Mouse (Mus musculus): ENCODE data around the gene Pip4k2a. TPM values are rescaled to one million over a fixed set of nuclear protein-coding genes. Genes with fewer than 3 reads are reported as not detected.

Pip4k2a gene
- total and polyA plus RNA-seq, 3 experiments = 6.6 to 52.9 (median 20.8) TPM

DNA sequence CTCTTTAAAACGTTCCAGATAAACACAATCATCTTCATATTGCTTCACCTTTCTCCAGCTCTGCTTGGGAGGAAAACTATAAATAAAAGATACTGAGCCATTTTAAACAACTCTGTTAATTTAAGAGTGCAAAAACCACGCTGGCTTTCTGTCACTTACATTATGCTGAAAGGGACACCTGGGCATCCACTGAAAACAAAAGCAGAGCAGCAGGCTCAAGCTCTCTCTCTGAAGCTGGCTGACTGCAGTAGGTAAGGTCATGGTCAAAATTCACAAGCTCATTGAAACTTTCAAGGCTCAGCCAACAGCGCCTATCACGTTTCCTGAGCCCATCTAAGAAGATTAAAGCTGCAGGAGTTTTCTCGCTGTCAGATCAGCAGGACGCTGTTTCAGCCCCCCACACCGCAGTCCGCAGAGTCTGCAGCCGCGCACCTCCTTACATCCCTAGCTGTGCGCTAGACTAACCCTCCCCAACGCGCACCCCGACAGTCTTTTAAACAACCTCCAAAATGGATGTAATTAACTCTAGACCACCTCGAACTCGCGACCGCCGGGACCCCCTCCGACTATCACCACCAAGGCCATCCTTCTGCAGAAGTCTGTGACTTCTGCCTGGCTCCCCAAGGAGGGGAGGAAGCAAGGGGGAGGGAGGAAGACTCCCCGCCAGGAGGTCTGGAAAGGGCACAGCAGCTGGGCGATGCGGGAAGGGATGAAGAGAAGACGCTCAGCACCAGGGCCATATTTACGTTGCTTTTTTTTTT is 1.3 kb downstream of the Pip4k2a start:
- Histone ChIP-seq H3K79me2 (replicated peaks; ENCODE audit: control insufficient read depth, extremely low read depth, insufficient read depth, poor library complexity, severe bottlenecking) (peaks cover 8% of the 10 kb centered on the region), H3K4me3 (replicated peaks in 1 of 3; ENCODE audit: low read depth in 2 of 3, low read length in 2 of 3, poor library complexity in 1 of 3) (peak overlapping the region; percentile 67 to 92 (median 82)), H3K4me1 (ENCODE audit: control insufficient read depth in 1 of 2, insufficient read depth in 2 of 2) (peaks cover 0 to 32% of the 10 kb centered on the region in 2 experiments; a peak in 2 of 4 replicates), H3K27me3 (replicated peaks) (no peaks in the 10 kb centered on the region), H3K36me3 (replicated peaks in 1 of 2; ENCODE audit: control insufficient read depth in 1 of 2, insufficient read depth in 1 of 2, low read length in 1 of 2) (peaks cover 0 to 17% of the 10 kb centered on the region in 2 experiments), H3K9me3 (replicated peaks; ENCODE audit: low read length) (peaks cover 11% of the 10 kb centered on the region), H3K9ac (ENCODE audit: insufficient read depth, low read depth) (peak overlapping the region; percentile 59), H3K4me2 (ENCODE audit: insufficient read depth, low read depth, poor library complexity, severe bottlenecking) (peak overlapping the region; percentile 96), H3K27ac (ENCODE audit: insufficient read depth, low read depth) (no peak overlapping the region)
- DNase-seq (ENCODE audit: extremely low read depth) = no peak
- TF ChIP-seq UBTF (IDR thresholded peaks at IDR 0.05; ENCODE audit: low read depth, low read length) (no peak), SIN3A (IDR thresholded peaks at IDR 0.05; ENCODE audit: low read length) (peak; percentile 11; the same call in 1 of the 2 replicates), TCF12 (IDR thresholded peaks at IDR 0.05; ENCODE audit: low read depth, low read length) (0 out of 2 replicates have a peak, but pooled peaks have one; percentile 5)
- dilution Hi-C loops (cut with MboI; ENCODE audit: extremely low pct_ligation_motif_present, extremely low pct_unique_long_range_greater_than_20kb, low sequenced_read_pairs) = no loop called here
- in situ Hi-C loops (cut with MboI; ENCODE audit: low pct_ligation_motif_present, low pct_unique_long_range_greater_than_20kb, low sequenced_read_pairs) = no loop called here

DNA sequence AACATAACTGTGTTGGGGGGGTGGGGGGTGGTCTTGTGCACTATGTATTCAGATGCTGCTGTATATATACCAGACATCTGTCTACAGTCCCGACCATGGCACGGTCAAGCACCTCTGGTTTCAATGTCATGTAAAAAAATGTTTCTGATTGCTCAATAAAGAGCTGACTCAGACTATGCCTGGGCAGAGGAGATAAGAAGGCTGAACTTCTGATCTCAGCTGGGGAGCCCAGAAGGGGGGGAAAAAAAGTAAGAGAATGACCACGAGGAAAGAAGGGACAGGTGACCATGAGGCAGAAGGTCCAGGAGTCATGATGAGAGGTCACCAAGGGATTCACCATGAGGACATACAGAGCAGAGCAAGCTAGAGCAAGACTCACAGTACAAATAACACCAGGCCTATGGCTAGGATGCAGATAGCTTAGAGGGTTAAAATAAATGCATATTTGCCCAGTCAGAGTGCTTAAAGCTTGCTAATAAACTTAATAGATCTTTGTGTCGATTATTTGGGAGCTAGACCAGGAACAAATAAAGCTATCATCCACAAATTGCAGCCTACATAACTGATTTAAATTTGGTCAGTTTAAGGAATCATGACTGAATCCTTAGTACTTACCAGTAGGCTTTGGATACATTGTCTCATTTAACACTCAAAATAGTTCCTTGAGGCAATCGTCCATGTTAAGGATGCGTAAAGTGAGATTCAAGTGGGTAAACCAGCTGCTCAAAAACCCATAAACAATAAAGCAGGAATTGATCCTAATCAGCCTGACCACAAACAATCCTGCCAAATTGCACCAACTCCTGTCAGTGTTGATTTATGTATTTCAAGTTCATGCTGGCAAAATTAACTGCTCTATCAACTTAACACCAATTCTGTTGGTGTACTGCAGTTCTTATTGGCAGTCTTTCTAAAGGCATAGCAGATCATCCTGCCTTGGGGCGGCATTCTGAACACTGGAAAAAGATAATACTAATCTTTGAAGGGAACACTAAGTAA is 5.1 kb downstream of the Pip4k2a start:
- H3K4me1 ChIP-seq (ENCODE audit: control insufficient read depth in 1 of 2, insufficient read depth in 2 of 2) = peaks cover 4 to 40% of the 10 kb centered on the region in 2 experiments
- H3K36me3 ChIP-seq (replicated peaks in 1 of 2; ENCODE audit: control insufficient read depth in 1 of 2, insufficient read depth in 1 of 2, low read length in 1 of 2) = peaks cover 0 to 23% of the 10 kb centered on the region in 2 experiments
- H3K27ac ChIP-seq (ENCODE audit: insufficient read depth, low read depth) = no peak overlapping the region
- no peaks in the 10 kb centered on the region for H3K27me3 ChIP-seq (replicated peaks)
- H3K9me3 ChIP-seq (replicated peaks; ENCODE audit: low read length) = peaks cover 15% of the 10 kb centered on the region
- H3K79me2 ChIP-seq (replicated peaks; ENCODE audit: control insufficient read depth, extremely low read depth, insufficient read depth, poor library complexity, severe bottlenecking) = peaks cover 8% of the 10 kb centered on the region
- H3K4me3 ChIP-seq (replicated peaks in 1 of 3; ENCODE audit: low read depth in 2 of 3, low read length in 2 of 3, poor library complexity in 1 of 3) = no peak overlapping the region
- in situ Hi-C loops (cut with MboI; ENCODE audit: low pct_ligation_motif_present, low pct_unique_long_range_greater_than_20kb, low sequenced_read_pairs) (no loop called here), dilution Hi-C loops (cut with MboI; ENCODE audit: extremely low pct_ligation_motif_present, extremely low pct_unique_long_range_greater_than_20kb, low sequenced_read_pairs) (no loop called here)
- no peak overlapping the region for H3K4me2 ChIP-seq (ENCODE audit: insufficient read depth, low read depth, poor library complexity, severe bottlenecking)
- no peak for TF ChIP-seq HCFC1 (IDR thresholded peaks at IDR 0.05; ENCODE audit: low read depth, low read length)
- no peak for TF ChIP-seq MYC (IDR thresholded peaks at IDR 0.05; ENCODE audit: low read depth, low read length)
- TF ChIP-seq CHD1 (IDR thresholded peaks at IDR 0.05; ENCODE audit: low read depth, low read length) = no peak
- no peak for TF ChIP-seq USF2 (conservative IDR thresholded peaks at IDR 0.05; ENCODE audit: low read depth, low read length)
- no peak for TF ChIP-seq USF1 (IDR thresholded peaks at IDR 0.05; ENCODE audit: low read depth, low read length)
- no peak for TF ChIP-seq MAFK (IDR thresholded peaks at IDR 0.05; ENCODE audit: insufficient replicate concordance, low read length)
- TF ChIP-seq EP300 (IDR thresholded peaks at IDR 0.05; ENCODE audit: low read length) = no peak
- no peak for TF ChIP-seq RCOR1 (conservative IDR thresholded peaks at IDR 0.05; ENCODE audit: low read depth, low read length)
- no peak for TF ChIP-seq NRF1 (IDR thresholded peaks at IDR 0.05; ENCODE audit: low read depth, low read length)
- TF ChIP-seq MEF2A (IDR thresholded peaks at IDR 0.05; ENCODE audit: borderline replicate concordance, low read depth, low read length) = no peak
- TF ChIP-seq SIN3A (IDR thresholded peaks at IDR 0.05; ENCODE audit: low read length) = no peak
- no peak for TF ChIP-seq MAZ (IDR thresholded peaks at IDR 0.05; ENCODE audit: low read depth, low read length)
- no peak for TF ChIP-seq POLR2AphosphoS2 (IDR thresholded peaks at IDR 0.05; ENCODE audit: low read depth, low read length)
- no peak for TF ChIP-seq PAX5 (IDR thresholded peaks at IDR 0.05; ENCODE audit: low read length)
- no peak for TF ChIP-seq ZMIZ1 (IDR thresholded peaks at IDR 0.05; ENCODE audit: low read depth, low read length)
- no peak for TF ChIP-seq ETS1 (conservative IDR thresholded peaks at IDR 0.05; ENCODE audit: low read depth, low read length)
- TF ChIP-seq MXI1 (IDR thresholded peaks at IDR 0.05; ENCODE audit: low read depth, low read length) = no peak
- TF ChIP-seq RAD21 (IDR thresholded peaks at IDR 0.05; ENCODE audit: low read depth, low read length) = no peak
- TF ChIP-seq BHLHE40 (IDR thresholded peaks at IDR 0.05; ENCODE audit: low read depth, low read length) = no peak
- no peak overlapping the region for H3K9ac ChIP-seq (ENCODE audit: insufficient read depth, low read depth)
- DNase-seq (ENCODE audit: extremely low read depth) = no peak

Measured in CH12.LX (cell line).